Comparison of ENCODE assay signal across 22 mouse cellular contexts in the genomic region with DNA sequence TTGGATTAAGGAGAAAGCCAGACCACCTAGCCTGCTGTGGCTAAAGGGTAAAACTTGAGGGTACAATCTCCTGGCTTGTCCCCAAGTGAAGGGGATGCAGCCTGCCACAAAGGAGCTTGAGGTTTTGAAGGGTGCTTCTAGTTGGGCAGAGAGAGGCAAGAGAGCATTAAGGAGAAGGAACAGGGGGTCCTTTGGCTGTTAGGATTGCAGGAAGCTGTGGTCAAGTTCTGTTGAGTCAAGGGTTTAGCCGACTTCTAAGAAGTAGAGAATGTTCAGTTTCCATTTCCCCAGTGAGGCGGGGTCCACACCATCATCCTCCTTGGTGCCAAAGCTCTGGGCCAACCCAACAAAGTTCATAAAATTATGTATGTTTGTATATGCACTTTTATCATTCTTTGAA. TPM values are rescaled to one million over a fixed set of nuclear protein-coding genes. Genes with fewer than 3 reads are reported as not detected.
DNase-seq lines count a peak whose midpoint lies in the region; ATAC-seq and TF ChIP-seq lines count a peak whose summit lies in the region.
"Had no signal": no experiment of that assay in that cellular context is flagged by ENCODE, and none has a peak within 500 bp of the region (broad histone marks: within the 10 kb centered on the region; RNA-seq: fewer than 3 reads in every experiment).

No protein-coding gene starts in this region.

- peak; percentile 80 for ATAC-seq in hematopoietic stem cell, adult 5-6 weeks (replicated peaks in 1 of 2; ENCODE audit: insufficient read depth in 1 of 2, low FRiP score in 2 of 2, low TSS enrichment in 1 of 2, low read depth in 1 of 2, poor library complexity in 2 of 2, severe bottlenecking in 2 of 2)
- peak; percentile 81 for ATAC-seq in megakaryocyte progenitor cell, adult 5-6 weeks (replicated peaks; ENCODE audit: poor library complexity)
- ATAC-seq: forebrain, embryonic 14.5 days; hindbrain, embryonic 16.5 days; intestine, embryonic 15.5 days had no signal

- H3K4me3 ChIP-seq in bone marrow, adult 2 months (replicated peaks; ENCODE audit: control insufficient read depth, low read depth, low read length): no peak overlapping the region
- H3K4me3 ChIP-seq: embryonic facial prominence, embryonic 15.5 days; erythroblast, embryonic 14.5 days; forebrain, embryonic 10.5 days; gastrocnemius, adult 2 months; heart, embryonic 13.5 days; hindbrain, embryonic 12.5 days; intestine, embryonic 15.5 days had no signal

- peak overlapping the region; percentile 7; the same call in 1 of the 2 replicates for H3K27ac ChIP-seq in bone marrow, adult 2 months (ENCODE audit: control insufficient read depth, insufficient read depth, low read depth, low read length, poor library complexity)
- H3K27ac ChIP-seq: embryonic facial prominence, embryonic 15.5 days; forebrain, embryonic 10.5 days; gastrocnemius, adult 2 months; heart, embryonic 13.5 days; hindbrain, embryonic 12.5 days; intestine, embryonic 15.5 days had no signal

- WGBS in bone marrow, adult 2 months: 19% methylated on average over 2 of the region's 2 CpGs

- no peak for TF ChIP-seq CTCF in bone marrow, adult 2 months (IDR thresholded peaks at IDR 0.05; ENCODE audit: control insufficient read depth, insufficient read depth, low read length)

- peak; percentile 63 for DNase-seq in 416B (ENCODE audit: low read depth)
- DNase-seq in thymus, postnatal 36 days: no peak
- no peak for DNase-seq in cerebellum, postnatal 14 days
- DNase-seq: adrenal gland, postnatal 14 days; cerebellum, adult 11 months; cerebellum, adult 9-10 months; cerebellum, postnatal 36 days; gastrocnemius, adult 2 months; gastrocnemius, postnatal 25 days; heart, adult 11 months; heart, postnatal 36 days had no signal

- H3K4me1 ChIP-seq in bone marrow, adult 2 months (ENCODE audit: control insufficient read depth, insufficient read depth, low read length): peaks cover 2% of the 10 kb centered on the region; the same call in 1 of the 2 replicates
- H3K4me1 ChIP-seq: embryonic facial prominence, embryonic 15.5 days; forebrain, embryonic 10.5 days; hindbrain, embryonic 12.5 days; intestine, embryonic 15.5 days had no signal

- no peak for TF ChIP-seq POLR2A in bone marrow, adult 2 months (IDR thresholded peaks at IDR 0.05; ENCODE audit: borderline replicate concordance, control insufficient read depth, low read depth, low read length)

RNA-seq across cellular contexts. Expression of a gene that starts 19.0 kb away (rescaled TPM):
- 48.7 and 67.3 TPM in 2 replicates for polyA plus RNA-seq in bone marrow, adult 2 months (2011; ENCODE audit: insufficient read depth, insufficient read length, low replicate concordance, missing spikeins)
- 355 and 398 TPM in 2 replicates for total RNA-seq in hematopoietic stem cell, adult 5-6 weeks (2017)
- 277 and 326 TPM in 2 replicates for total RNA-seq in megakaryocyte progenitor cell, adult 5-6 weeks (2015)
- total RNA-seq in megakaryocyte progenitor cell, adult 5-6 weeks (2017): 334 and 345 TPM in 2 replicates

RNA-seq across cellular contexts. Expression of a gene that starts 37.7 kb away (rescaled TPM):
- 12.6 and 18.8 TPM in 2 replicates for polyA plus RNA-seq in bone marrow, adult 2 months (2011; ENCODE audit: insufficient read depth, insufficient read length, low replicate concordance, missing spikeins)
- total RNA-seq in hematopoietic stem cell, adult 5-6 weeks (2017): 42.1 and 50.5 TPM in 2 replicates
- 32.6 and 46.3 TPM in 2 replicates for total RNA-seq in megakaryocyte progenitor cell, adult 5-6 weeks (2015)
- total RNA-seq in megakaryocyte progenitor cell, adult 5-6 weeks (2017): 37.4 and 40.3 TPM in 2 replicates
